Mouse (Mus musculus) T-cell, adult 2 months (primary cell): ENCODE measurements around the gene Tut1.
"Not testable (repeated sequence)": the region's sequence is repeated elsewhere in the genome, so short reads cannot be mapped to it uniquely, and the experiment has no call there.

Experiments
- DNase-seq: peaks from one replicate; pipeline ENCODE4 v3.0.0; 2022; ENCODE audit warnings: low spot score

The Tut1 gene

DNA sequence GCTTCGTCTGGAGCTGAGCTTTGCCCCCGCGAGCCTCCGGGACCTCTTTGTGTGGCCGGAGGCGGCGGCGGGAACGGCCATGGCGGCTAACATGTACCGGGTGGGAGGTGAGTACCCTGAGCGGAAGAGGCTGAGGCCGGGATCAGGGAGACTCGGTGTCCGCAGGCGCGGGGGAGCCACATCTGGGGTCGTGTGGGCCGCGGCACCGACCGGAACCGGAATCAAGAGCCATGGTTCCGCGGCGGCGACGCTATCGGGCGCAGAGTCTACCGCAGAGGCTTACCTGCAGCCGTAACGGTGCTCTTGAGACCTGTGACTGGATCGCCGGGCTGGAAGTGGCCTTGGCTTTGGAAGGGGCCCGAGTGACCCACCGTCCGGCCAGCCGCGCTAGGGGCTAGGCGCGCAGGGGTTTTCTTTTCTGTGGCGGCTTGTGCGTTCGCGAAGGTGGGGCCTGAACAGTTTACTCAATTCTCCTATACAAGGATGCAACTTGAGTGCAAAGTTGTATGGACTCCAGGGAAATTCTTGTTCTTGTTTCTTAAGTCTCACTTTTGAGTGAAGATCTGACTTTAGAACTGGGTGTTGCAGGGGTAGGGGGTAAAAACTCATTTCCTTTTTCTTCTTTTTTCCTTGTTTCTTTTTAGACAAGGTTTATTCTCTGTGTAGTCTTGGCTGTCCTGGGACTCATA, 11.2 kb upstream of the Tut1 start:
- no peak for DNase-seq

DNA sequence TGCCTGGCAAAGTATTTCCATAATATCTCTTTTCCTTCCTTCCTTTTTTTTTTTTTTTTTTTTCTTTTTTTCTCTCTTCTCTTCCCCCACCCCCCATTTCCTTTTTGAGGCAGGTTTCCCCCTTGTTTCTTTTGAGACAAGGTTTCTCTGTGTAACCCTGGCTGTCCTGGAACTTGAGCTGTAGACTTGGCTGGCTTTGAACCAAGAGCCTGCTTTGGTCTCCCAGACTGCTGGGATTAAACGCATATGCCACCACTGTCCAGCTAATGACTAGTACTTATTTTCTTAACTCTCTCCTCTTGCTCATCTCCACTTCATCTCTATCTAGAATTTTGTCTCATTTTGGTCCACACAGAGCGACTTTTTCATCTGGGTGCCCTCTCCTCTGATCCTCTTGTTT, 10.6 kb upstream of the Tut1 start:
- no peak for DNase-seq

DNA sequence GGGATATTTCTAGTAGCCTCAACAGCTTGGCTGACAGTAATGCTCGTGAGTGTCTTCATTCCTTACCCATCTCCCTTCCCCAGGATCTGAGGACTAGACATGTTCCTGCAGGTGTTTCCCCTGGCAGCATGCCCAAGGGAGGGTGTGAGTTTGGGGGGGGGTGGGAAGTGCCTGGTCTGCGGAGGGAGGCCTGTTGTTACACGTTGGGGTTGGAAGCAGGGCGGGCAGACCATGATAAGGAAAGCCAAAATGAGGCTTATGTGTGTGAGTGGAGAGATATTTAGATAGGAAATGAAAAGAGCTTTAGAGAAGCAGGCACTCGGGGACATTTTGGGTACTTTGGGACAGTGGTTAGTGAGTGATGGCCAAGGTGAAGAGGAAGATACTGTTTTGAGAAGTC, 9.6 kb upstream of the Tut1 start:
- no peak for DNase-seq

DNA sequence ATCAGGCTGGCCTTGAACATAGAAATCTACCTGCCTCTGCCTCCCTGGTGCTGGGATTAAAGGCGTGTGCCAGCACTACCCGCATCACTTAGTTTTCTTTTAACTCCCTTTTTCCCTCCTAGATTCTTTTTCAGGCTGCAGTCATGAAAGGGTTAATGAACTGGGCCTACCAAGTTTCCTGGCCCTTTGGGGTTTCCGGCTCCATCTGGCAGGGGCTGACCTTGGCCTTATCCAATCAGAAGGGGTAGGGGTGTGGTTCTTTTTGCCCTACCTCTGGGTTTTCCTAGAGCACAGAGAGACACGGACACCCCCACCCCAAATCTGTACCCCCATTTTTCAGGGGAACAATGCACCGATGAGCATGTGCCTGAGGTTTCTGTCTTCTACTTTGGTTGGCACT, 8.9 kb upstream of the Tut1 start:
- DNase-seq: peak; percentile 54

DNA sequence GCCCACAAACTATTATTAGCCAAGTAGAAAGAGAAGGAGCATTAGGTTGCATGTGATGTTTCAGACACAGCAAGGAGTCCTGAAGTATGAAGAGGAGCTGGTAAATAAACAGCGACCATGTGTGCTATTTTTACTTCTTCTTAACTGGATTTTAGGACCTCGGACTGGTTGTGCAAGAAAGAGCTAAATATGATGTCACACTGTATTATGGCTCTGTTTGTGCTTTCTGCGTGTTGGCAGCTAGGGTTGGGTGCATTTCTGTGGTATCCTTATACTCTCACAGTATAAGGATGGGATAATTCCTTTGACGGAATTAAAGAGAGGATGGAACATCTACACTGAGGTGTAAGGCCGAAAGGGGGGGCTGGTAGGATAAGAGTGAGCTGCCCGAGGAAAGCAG, 8.4 kb upstream of the Tut1 start:
- DNase-seq: no peak

DNA sequence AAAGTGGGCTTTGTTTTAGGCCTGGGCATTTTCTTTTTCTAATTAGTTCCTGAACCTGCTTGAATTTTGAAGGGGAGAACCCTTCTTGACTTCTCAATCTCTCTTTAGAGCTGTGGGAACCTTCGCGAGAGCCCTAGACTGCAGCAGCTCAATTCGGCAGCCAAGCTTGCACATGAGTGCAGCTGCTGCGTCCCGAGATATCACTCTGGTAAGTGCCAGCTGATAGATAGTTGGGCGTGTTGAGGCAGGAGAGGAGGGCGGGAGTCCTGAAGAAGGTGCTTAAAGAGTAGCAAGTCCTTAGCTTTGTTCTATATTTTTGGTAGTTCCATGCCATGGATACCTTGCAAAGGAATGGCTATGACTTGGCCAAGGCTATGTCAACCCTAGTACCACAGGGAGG, 6.7 kb upstream of the Tut1 start:
- DNase-seq: no peak

DNA sequence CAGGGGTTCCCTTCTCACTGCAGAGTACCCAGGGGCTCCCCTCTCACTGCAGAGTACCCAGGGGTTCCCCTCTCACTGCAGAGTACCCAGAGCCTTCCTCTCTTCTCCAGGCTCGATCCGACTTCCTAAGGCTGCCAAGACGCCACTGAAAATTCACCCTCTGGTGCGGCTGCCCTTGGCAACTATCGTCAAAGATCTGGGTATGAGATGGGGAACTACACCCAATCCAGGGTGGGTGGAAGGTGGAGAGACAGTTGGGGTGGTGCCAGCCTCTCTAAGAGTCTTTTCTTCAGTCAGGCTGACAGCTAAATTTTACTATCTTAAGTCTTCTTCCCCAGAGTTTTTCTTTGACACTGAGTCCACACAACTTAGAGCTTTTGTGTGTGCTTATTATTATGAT, 3.5 kb upstream of the Tut1 start:
- DNase-seq: no peak

DNA sequence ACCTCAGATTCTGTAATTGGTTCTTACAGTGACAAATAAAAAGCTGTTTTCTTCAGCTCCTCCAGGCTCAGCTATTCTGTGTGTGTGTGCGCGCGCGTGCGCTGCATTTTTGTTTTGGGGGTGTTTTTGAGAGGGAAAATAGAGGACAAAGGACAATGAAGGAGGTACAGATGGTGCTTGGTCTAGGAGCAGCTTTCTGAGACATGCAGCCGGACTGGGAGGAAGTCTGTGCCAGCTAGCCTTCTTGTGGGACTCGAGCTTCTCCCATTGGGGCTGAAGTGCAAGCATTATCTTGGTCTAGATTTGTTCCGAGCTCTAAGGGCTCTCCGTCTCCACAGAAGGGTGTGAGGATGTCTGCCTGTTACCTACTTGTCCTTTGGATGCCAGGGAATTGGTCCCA, 1.4 kb upstream of the Tut1 start:
- no peak for DNase-seq

DNA sequence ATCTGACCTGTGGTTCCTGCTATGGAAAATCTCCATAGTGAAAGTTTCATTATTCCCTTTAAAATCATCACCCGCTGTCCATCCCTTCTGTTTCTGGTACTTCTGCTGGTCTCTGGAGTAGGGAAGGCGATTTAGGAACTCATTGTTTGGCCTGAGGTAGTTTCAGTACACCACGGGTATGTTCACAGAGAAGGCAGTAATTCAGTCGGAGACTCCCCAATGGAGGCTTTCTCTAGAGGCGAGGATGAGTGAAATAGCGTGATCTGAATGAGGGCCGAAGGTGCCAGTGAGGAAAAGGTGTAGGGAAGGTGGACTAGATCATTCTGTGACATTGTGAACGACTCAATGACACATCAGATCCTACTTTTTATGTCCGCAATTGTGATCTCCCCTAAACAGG, 524 bp downstream of the Tut1 start:
- DNase-seq: no peak

DNA sequence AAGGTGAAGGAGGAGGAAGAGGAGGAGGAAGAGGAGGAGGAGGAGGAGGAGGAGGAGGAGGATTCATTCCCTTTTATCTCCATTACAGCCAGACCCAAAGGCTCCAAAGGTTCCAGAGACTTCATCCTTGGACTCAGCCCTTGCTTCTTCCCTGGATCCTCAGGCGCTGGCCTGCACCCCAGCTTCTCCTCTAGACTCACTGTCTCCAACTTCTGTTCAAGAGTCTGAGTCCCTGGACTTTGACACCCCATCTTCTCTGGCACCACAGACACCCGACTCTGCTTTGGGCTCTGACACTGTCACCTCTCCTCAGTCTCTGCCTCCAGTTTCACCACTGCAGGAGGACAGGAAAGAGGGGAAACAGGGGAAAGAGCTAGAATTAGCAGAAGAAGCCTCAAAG, 8.6 kb downstream of the Tut1 start:
- no peak for DNase-seq

DNA sequence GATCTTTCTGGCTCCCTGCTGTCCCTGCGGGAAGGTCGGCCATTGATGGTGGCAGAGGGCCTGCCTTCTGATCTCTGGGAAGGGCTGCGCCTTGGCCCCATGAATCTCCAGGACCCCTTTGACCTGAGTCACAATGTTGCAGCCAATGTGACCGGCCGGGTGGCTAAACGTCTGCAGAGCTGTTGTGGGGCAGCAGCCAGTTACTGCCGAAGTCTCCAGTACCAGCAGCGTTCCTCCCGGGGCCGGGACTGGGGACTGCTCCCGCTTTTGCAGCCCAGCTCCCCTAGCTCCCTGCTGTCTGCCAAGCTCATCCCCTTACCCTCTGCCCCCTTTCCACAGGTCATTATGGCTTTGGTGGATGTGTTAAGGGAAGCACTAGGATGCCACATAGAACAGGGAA, 11.4 kb downstream of the Tut1 start:
- no peak for DNase-seq

DNA sequence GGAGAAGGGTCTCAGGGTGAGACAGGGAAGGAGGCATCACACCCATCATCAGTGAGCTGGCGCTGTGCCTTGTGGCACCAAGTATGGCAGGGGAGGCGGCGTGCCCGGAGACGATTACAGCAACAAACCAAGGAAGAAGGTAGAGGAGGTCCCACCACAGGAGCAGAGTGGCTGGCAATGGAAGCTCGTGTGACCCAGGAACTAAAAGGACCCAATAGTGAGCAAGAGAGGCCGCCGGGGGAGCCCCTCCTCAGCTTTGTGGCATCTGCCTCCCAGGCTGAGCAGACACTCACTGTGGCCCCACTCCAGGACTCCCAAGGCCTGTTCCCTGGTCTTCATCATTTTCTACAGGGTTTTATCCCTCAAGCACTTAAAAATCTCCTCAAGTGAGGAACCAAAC, 12.1 kb downstream of the Tut1 start:
- DNase-seq: no peak

DNA sequence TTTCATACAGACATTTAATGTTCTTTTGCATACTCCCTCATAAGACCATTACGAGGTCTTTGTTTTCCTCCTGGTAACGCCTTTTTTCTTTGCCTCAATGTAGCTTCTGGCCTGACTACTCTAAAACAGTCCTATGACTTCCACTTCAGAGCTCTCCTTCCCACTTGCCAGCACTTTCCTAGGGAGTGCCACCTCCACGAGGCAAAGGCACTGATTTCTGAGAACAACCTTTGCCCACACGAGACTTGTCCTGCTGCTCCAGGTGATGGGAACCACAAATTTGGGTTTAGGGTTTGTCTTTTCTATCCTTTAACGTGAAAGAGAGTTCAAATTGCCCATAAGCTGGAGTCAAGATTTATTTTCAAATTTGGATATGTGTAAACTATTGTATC, 12.5 kb downstream of the Tut1 start:
- DNase-seq: no peak

DNA sequence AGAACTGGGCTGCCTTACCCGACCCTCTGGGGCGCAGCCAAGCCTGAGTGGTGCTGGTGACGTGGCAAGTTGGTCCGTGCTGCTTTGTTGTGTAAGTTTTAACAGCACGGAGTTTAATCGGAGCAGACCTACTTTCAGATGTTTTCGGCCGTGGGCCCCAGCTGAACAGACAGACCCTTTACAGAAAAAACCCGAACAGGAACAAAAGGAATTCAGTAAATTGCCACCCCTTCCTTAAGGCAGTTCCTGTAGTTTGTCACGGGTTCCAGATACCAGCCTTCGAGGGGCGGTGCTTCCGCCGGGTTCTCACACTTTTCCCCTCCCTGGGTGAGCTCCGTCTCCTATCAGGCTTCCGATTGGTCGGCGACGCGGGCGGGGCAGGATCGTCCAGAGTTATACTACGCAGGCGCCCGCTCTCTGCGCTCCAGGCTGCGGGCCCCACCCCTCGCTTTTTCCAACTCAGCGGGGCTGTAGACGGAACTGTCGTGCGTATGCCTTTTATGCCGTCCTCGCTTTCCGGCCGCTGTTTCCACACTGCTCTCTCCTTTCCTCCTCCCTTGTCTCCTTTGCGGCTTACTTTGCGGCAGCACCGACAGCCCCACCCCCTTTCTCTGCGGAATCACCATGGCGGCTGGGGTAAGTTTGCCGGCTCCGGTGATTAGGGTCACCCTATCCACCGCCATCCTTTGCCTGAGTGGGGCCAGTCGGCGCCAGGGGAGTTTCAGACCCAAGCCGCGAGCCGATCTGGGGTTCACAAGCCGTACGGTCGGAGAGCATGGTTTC, 13.1 kb downstream of the Tut1 start, which contains the start of gene Eef1g:
TSS of gene Eef1g (plus strand) at position 452 of the 783 bp plus-strand sequence.
- DNase-seq: peak; percentile 100

DNA sequence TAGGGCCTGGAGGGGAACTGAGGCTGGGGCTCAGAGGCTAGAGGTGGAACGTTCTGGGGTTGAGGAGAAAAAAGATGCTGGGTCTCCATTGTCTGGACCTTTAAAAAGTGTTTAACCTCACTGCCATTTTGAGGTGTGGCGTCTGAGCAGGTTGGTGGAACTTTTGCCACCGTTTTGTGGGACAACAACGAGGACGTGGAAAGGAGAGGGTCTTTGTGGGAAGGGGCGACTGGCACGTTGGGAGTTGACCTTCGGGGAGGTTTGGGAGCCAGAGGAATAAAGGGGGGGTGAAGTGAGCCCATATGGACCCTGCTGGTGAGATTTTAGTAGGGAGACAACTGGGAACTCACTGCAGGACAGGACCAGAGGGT, 13.7 kb downstream of the Tut1 start:
- DNase-seq: no peak

DNA sequence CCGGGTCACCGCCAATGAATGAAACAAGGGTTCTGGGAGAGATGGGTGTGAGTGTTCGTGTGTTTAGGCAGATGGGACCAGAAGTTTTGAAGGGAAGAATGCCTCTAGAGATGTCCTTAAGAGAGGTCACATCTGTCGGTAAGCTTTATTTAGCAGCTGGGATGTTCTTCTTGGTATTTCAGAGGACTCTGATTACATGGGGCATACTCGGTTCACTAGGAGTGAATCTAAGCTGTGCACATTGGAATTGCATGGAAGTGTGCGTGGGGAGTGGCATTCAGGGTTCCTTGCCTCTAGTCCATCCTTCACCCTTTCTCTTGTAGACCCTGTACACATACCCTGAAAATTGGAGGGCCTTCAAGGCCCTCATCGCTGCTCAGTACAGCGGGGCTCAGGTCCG, 14.2 kb downstream of the Tut1 start:
- no peak for DNase-seq

DNA sequence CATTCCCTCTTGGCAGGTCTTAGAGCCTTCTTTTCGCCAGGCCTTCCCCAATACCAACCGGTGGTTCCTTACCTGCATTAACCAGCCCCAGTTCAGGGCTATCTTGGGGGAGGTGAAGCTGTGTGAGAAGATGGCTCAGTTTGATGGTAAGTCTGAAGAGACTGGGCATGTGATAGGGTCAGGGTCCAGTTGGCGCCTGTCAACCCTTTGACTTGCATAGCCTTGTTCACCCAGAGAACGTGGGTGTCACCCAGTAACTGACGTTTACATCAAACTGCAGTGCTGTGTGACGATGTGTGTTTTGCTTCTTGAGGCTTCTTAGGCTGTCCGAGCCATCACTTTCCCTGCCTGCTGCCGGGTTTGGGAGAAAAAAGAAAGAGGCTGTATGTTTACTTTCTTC, 18.8 kb downstream of the Tut1 start:
- DNase-seq: not testable (repeated sequence)

DNA sequence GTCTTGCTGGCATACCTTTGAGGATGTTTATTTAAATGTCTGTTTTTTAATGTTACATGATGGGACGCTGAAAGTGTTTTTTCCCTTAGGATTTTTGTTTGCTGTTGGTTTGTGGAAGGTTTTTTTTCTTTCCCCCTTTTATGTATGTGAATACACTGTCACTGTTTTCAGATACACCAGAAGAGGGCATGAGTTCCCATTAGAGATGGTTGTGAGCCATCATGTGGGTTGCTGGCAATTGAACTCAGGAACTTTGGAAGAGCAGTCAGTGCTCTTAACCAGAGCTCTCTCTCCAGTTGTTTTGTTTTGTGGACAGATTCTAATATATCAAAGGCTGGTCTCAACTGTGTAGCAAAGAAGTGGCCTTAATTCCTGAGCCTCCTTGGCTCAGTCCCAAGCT, 21.0 kb downstream of the Tut1 start:
- DNase-seq: no peak

DNA sequence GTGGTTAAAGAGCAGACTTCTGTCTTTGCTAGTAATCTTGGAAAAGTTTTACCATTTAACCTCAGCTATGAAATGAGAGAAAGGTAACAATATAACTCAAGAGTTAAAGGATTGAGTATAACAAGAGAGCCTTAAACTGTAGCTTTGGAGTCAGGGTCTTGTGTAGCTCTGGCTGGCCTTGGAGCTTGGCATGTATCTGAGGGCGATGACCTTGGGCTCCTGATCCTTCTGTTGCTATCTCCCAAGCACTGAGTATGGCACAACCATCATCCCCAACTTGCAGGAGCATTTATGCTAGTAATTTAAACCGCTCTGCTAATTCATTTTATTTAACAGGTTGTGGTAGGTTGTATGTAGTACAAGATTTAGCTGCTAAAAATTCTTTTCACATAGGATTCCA, 21.8 kb downstream of the Tut1 start:
- DNase-seq: no peak

DNA sequence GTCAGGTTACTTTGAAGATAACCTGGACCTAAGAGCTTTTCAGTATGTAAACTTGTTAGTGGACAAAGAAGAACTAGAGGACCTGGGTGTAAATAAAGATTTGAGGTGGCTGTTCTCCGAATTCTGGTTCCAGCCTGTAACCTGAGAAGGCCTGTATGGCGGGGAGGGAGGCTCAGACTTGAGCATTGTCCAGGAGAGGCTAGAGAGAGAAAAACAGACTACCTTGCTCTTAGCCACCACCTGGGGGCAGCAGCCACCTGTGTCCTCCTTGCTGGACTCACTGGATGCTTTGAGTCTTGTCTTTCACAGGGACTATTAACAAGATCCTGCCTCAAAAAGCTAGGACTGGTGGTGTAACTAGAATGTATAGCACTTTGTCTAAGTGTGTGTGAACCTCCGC, 22.9 kb downstream of the Tut1 start:
- peak; percentile 60 for DNase-seq

DNA sequence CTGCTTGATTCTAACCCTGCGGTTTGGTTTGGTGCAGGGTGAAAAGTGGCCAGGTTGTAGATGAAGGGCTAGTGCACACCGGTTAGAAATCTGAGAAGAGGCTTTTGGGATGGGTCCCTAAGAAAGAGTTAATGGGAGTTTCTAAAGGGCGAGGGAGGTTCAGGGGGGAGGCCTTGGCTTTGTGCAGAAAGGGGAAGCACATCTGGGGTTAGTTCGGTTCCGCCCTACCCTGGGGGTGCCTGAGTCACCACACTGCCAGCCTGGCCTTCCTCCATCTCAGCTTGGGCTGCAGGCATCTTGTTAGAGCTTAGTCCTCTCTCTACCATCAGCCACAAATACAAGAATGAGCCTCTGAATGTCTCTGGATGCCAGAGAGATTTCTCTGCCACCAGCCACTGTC, 27.1 kb downstream of the Tut1 start:
- DNase-seq: peak; percentile 26

DNA sequence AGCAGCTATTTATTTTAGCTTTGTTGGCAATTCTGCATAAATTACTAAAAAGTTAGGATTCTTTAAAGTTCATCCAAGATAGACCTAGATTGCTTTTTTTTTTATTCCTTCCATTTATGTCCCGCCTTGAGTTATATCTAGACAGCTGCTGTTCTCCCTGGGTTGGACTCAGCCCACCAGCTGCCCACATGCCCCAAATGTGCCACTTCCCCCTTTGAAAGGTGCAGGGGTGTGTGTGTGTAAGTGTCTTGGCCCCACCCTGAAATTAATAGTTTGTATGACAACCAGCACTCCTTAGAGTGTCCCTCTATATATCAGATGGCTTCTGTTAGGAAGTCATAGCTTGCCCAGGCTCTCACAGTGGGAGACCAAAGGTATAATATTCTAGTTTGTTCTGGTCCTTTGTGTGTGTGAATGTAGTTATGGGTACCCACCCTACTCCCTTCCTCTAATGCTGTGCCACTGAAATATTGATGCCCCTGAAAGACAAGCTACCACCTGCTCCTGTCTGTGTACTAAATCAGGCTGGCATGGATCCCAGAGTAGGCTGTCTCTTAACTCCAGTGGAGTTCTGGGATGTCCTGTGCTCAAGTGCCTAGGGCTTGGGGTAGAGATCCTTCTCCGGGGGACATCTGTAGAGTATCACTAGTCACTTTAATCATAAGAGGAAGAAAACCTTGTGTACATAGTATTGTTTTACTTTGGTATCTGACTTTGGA, 28.0 kb downstream of the Tut1 start:
- no peak for DNase-seq
